Mouse (Mus musculus) olfactory bulb, adult 2 months (tissue): ENCODE results near the gene Fgfr2.

Experiments used
- CTCF ChIP-seq: fragments of 200-500 bp; IDR thresholded peaks from 2 replicates; pipeline ENCODE4 v1.5.1; 2012; ENCODE audit warnings: low read depth, mild to moderate bottlenecking, low read length, moderate library complexity; ENCODE audit not compliant: insufficient read depth
- POLR2A ChIP-seq: fragments of 200-500 bp; IDR thresholded peaks from 2 replicates; pipeline ENCODE4 v1.6.1; 2012; ENCODE audit warnings: mild to moderate bottlenecking, low read depth, low read length, moderate library complexity; ENCODE audit not compliant: insufficient read depth

GRCm38 (mm10) chr7:130454226-130454625 is 2668.9 kb downstream of the Fgfr2 start:
- TF ChIP-seq CTCF (no peak), POLR2A (no peak)
